In the genomic region with DNA sequence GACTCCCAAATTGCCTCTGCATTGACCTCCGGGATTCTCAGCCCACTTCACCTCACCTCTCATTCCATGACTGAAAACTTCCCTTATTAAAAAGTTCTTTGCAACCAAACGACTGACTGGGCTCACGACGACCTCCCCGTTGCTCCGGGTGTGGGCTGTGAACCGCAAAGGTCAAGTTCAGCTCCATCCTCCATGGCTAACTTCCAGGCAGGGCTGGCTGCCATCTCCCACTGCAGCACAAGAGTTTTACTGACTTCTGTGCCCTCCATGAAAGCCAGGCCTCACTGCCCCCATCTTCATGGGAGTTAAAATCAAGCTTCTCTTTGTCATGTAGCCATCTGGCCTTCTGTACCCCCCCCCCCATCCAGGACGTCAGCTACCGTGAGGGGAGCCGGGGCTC, we compare ENCODE assay signal across 16 mouse cellular contexts.
"Had no signal": no experiment of that assay in that cellular context is flagged by ENCODE, and none has a peak within 500 bp of the region (broad histone marks: within the 10 kb centered on the region; RNA-seq: fewer than 3 reads in every experiment).

No protein-coding gene starts in this region.

- ATAC-seq: lung, postnatal 0 days; midbrain, embryonic 13.5 days; midbrain, embryonic 15.5 days had no signal

- H3K36me3 ChIP-seq: lung, embryonic 15.5 days; midbrain, embryonic 13.5 days; midbrain, embryonic 15.5 days; neural tube, embryonic 12.5 days; stomach, embryonic 15.5 days had no signal

- H3K4me2 ChIP-seq: lung, embryonic 15.5 days; midbrain, embryonic 11.5 days; midbrain, embryonic 13.5 days; midbrain, embryonic 15.5 days; neural tube, embryonic 12.5 days; stomach, embryonic 15.5 days had no signal

- DNase-seq: lung, postnatal 14 days; lung, postnatal 36 days; right cerebral cortex, postnatal 14 days; thymus, adult 2 months; thymus, postnatal 25 days; thymus, postnatal 4 days had no signal

- H3K27me3 ChIP-seq: lung, embryonic 15.5 days; midbrain, embryonic 13.5 days; midbrain, embryonic 15.5 days; neural tube, embryonic 12.5 days; stomach, embryonic 15.5 days had no signal

- H3K4me1 ChIP-seq: lung, embryonic 15.5 days; megakaryocyte, embryonic 14.5 days; midbrain, embryonic 13.5 days; midbrain, embryonic 15.5 days; neural tube, embryonic 12.5 days; stomach, embryonic 15.5 days had no signal

- H3K4me3 ChIP-seq: lung, embryonic 15.5 days; megakaryocyte, embryonic 14.5 days; midbrain, embryonic 13.5 days; midbrain, embryonic 15.5 days; neural tube, embryonic 12.5 days; stomach, embryonic 15.5 days had no signal

- H3K9ac ChIP-seq: lung, embryonic 15.5 days; midbrain, embryonic 13.5 days; midbrain, embryonic 15.5 days; neural tube, embryonic 12.5 days; stomach, embryonic 15.5 days had no signal

- H3K27ac ChIP-seq: lung, embryonic 15.5 days; macrophage; midbrain, embryonic 13.5 days; midbrain, embryonic 15.5 days; neural tube, embryonic 12.5 days; stomach, embryonic 15.5 days; stomach, postnatal 0 days had no signal

- H3K9me3 ChIP-seq: lung, embryonic 15.5 days; midbrain, embryonic 13.5 days; midbrain, embryonic 15.5 days; neural tube, embryonic 12.5 days; stomach, embryonic 15.5 days had no signal
